Mouse (Mus musculus): ENCODE results near the gene Dll1. TPM values are rescaled to one million over a fixed set of nuclear protein-coding genes. Genes with fewer than 3 reads are reported as not detected.

The Dll1 gene
- polyA plus RNA-seq (2012; rRNA removed) = 4.7 and 5.5 TPM in 2 replicates

GRCm38 (mm10) chr17:15376494-15377181, at the start of gene Dll1:
Gene Dll1 (minus strand): TSS chr17:15376872.
- TF ChIP-seq POLR2A (IDR thresholded peaks at IDR 0.05; ENCODE audit: extremely low read depth, insufficient read depth, low read length) (no peak), CTCF (IDR thresholded peaks at IDR 0.05; ENCODE audit: extremely low read depth, insufficient read depth, low read length) (no peak)
- peak within 1 kb of the TSS; percentile 73; the same call in 1 of the 2 replicates for H3K27ac ChIP-seq (ENCODE audit: insufficient read depth, low read length)
- peaks cover 2% of the 10 kb centered on the region; the same call in 1 of the 2 replicates for H3K4me1 ChIP-seq (ENCODE audit: control insufficient read depth, insufficient read depth, low read length)
- peak within 1 kb of the TSS; percentile 90 for H3K4me3 ChIP-seq (ENCODE audit: insufficient read depth, low read length)

GRCm38 (mm10) chr17:15425931-15426330, 49.3 kb upstream of the Dll1 start:
- H3K4me3 ChIP-seq (ENCODE audit: insufficient read depth, low read length) = no peak overlapping the region
- TF ChIP-seq CTCF (IDR thresholded peaks at IDR 0.05; ENCODE audit: extremely low read depth, insufficient read depth, low read length) = no peak
- TF ChIP-seq POLR2A (IDR thresholded peaks at IDR 0.05; ENCODE audit: extremely low read depth, insufficient read depth, low read length) = no peak
- H3K4me1 ChIP-seq (ENCODE audit: control insufficient read depth, insufficient read depth, low read length) = peaks cover 6% of the 10 kb centered on the region
- H3K27ac ChIP-seq (ENCODE audit: insufficient read depth, low read length) = no peak overlapping the region

GRCm38 (mm10) chr17:15423080-15423765, 46.6 kb upstream of the Dll1 start:
- TF ChIP-seq POLR2A (IDR thresholded peaks at IDR 0.05; ENCODE audit: extremely low read depth, insufficient read depth, low read length) = no peak
- no peak for TF ChIP-seq CTCF (IDR thresholded peaks at IDR 0.05; ENCODE audit: extremely low read depth, insufficient read depth, low read length)
- Histone ChIP-seq H3K4me1 (ENCODE audit: control insufficient read depth, insufficient read depth, low read length) (peaks cover 6% of the 10 kb centered on the region), H3K27ac (ENCODE audit: insufficient read depth, low read length) (no peak overlapping the region), H3K4me3 (ENCODE audit: insufficient read depth, low read length) (no peak overlapping the region)

- no peak for TF ChIP-seq POLR2A (IDR thresholded peaks at IDR 0.05; ENCODE audit: extremely low read depth, insufficient read depth, low read length)
- no peak for TF ChIP-seq CTCF (IDR thresholded peaks at IDR 0.05; ENCODE audit: extremely low read depth, insufficient read depth, low read length)
- Histone ChIP-seq H3K27ac (ENCODE audit: insufficient read depth, low read length) (no peak overlapping the region), H3K4me1 (ENCODE audit: control insufficient read depth, insufficient read depth, low read length) (peaks cover 6% of the 10 kb centered on the region), H3K4me3 (ENCODE audit: insufficient read depth, low read length) (no peak overlapping the region)
These were observed 46.0 kb upstream of the Dll1 start for GRCm38 (mm10) chr17:15422666-15423065.

- no peak for TF ChIP-seq CTCF (IDR thresholded peaks at IDR 0.05; ENCODE audit: extremely low read depth, insufficient read depth, low read length)
- TF ChIP-seq POLR2A (IDR thresholded peaks at IDR 0.05; ENCODE audit: extremely low read depth, insufficient read depth, low read length) = no peak
These were observed 44.8 kb upstream of the Dll1 start for GRCm38 (mm10) chr17:15421446-15421845.

GRCm38 (mm10) chr17:15420021-15420603, 43.4 kb upstream of the Dll1 start:
- Histone ChIP-seq H3K4me3 (ENCODE audit: insufficient read depth, low read length) (no peak overlapping the region), H3K27ac (ENCODE audit: insufficient read depth, low read length) (no peak overlapping the region), H3K4me1 (ENCODE audit: control insufficient read depth, insufficient read depth, low read length) (peaks cover 6% of the 10 kb centered on the region)
- TF ChIP-seq CTCF (IDR thresholded peaks at IDR 0.05; ENCODE audit: extremely low read depth, insufficient read depth, low read length) = no peak
- TF ChIP-seq POLR2A (IDR thresholded peaks at IDR 0.05; ENCODE audit: extremely low read depth, insufficient read depth, low read length) = no peak

More at GRCm38 (mm10) chr17:15421446-15421845, 44.8 kb upstream of the Dll1 start:
- Histone ChIP-seq H3K27ac (ENCODE audit: insufficient read depth, low read length) (no peak overlapping the region), H3K4me1 (ENCODE audit: control insufficient read depth, insufficient read depth, low read length) (peaks cover 6% of the 10 kb centered on the region), H3K4me3 (ENCODE audit: insufficient read depth, low read length) (no peak overlapping the region)

GRCm38 (mm10) chr17:15419534-15419933, 42.9 kb upstream of the Dll1 start:
- TF ChIP-seq POLR2A (IDR thresholded peaks at IDR 0.05; ENCODE audit: extremely low read depth, insufficient read depth, low read length) = no peak
- TF ChIP-seq CTCF (IDR thresholded peaks at IDR 0.05; ENCODE audit: extremely low read depth, insufficient read depth, low read length) = 0 out of 2 replicates have a peak, but pooled peaks have one; percentile 11
- Histone ChIP-seq H3K27ac (ENCODE audit: insufficient read depth, low read length) (no peak overlapping the region), H3K4me1 (ENCODE audit: control insufficient read depth, insufficient read depth, low read length) (peaks cover 6% of the 10 kb centered on the region), H3K4me3 (ENCODE audit: insufficient read depth, low read length) (no peak overlapping the region)

GRCm38 (mm10) chr17:15416596-15417215, 40.0 kb upstream of the Dll1 start:
- Histone ChIP-seq H3K4me1 (ENCODE audit: control insufficient read depth, insufficient read depth, low read length) (no peaks in the 10 kb centered on the region), H3K4me3 (ENCODE audit: insufficient read depth, low read length) (no peak overlapping the region)
- TF ChIP-seq POLR2A (IDR thresholded peaks at IDR 0.05; ENCODE audit: extremely low read depth, insufficient read depth, low read length) = no peak
- no peak for TF ChIP-seq CTCF (IDR thresholded peaks at IDR 0.05; ENCODE audit: extremely low read depth, insufficient read depth, low read length)

GRCm38 (mm10) chr17:15410861-15411260, 34.2 kb upstream of the Dll1 start:
- Histone ChIP-seq H3K4me1 (ENCODE audit: control insufficient read depth, insufficient read depth, low read length) (no peaks in the 10 kb centered on the region), H3K4me3 (ENCODE audit: insufficient read depth, low read length) (no peak overlapping the region), H3K27ac (ENCODE audit: insufficient read depth, low read length) (no peak overlapping the region)
- TF ChIP-seq POLR2A (IDR thresholded peaks at IDR 0.05; ENCODE audit: extremely low read depth, insufficient read depth, low read length) = no peak
- no peak for TF ChIP-seq CTCF (IDR thresholded peaks at IDR 0.05; ENCODE audit: extremely low read depth, insufficient read depth, low read length)

More at GRCm38 (mm10) chr17:15416596-15417215, 40.0 kb upstream of the Dll1 start:
- no peak overlapping the region for H3K27ac ChIP-seq (ENCODE audit: insufficient read depth, low read length)
